Mouse (Mus musculus): ENCODE data around the gene Kndc1.

DNA sequence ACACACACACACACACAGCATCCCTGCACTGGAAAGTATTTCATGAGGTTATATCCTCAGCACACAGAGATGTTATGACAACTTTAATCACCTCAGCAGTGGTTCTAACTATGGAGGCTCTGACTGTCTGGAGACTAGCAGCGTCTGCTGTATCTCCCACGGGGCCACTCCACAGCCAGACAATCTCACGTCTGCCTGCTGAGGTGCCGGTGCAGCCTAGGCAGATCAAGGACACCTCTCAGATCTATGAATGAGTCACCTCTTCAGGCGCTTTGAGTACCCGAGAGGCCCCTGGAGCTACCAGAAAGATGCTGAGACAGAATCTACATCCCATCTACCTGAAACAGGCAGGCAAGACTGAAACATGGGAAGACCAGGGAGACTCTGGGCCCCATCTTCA is 15.9 kb upstream of the Kndc1 start:
- TF ChIP-seq POLR2A (IDR thresholded peaks at IDR 0.05; ENCODE audit: low read depth, low read length): no peak
- TF ChIP-seq CTCF (conservative IDR thresholded peaks at IDR 0.05; ENCODE audit: insufficient read depth, insufficient read length, low read depth, low read length): no peak
